Mouse (Mus musculus) limb, embryonic 11.5 days (tissue): ENCODE data around the gene Bicral. TPM values are rescaled to one million over a fixed set of nuclear protein-coding genes. Genes with fewer than 3 reads are reported as not detected.
"Not testable (repeated sequence)": the region's sequence is repeated elsewhere in the genome, so short reads cannot be mapped to it uniquely, and the experiment has no call there.

ENCODE experiments used
- ATAC-seq: fragments of 200-750 bp; cut with Nextera tagmentation; 2 replicates; pipeline ENCODE4 v1.8.0; 2017; ENCODE audit warnings: low read depth; ENCODE audit not compliant: insufficient number of reproducible peaks, low FRiP score, low TSS enrichment
- DNase-seq: peaks from one replicate; pipeline ENCODE4 v3.0.0-alpha.2; 2015; ENCODE audit warnings: low spot score
- H3K27ac ChIP-seq: fragments of 300-500 bp; sonication (generic); replicated peaks from 2 replicates; pipeline ENCODE4 v1.5.1; 2014; ENCODE audit warnings: low read depth, mild to moderate bottlenecking, low read length
- H3K27me3 ChIP-seq: fragments of 300-500 bp; sonication (generic); 2 replicates; pipeline ENCODE4 v1.6.1; 2014; ENCODE audit warnings: mild to moderate bottlenecking, low read length, mixed read lengths; ENCODE audit not compliant: control insufficient read depth, insufficient read depth
- H3K36me3 ChIP-seq: fragments of 300-500 bp; sonication (generic); 2 replicates; pipeline ENCODE4 v1.6.1; 2014; ENCODE audit warnings: mild to moderate bottlenecking, low read length, moderate library complexity, mixed read lengths; ENCODE audit not compliant: control insufficient read depth, insufficient read depth
- H3K4me1 ChIP-seq: fragments of 300-500 bp; sonication (generic); 2 replicates; pipeline ENCODE4 v1.6.1; 2014; ENCODE audit warnings: low read length, mixed read lengths; ENCODE audit not compliant: control insufficient read depth, insufficient read depth
- H3K4me2 ChIP-seq: fragments of 300-500 bp; sonication (generic); 2 replicates; pipeline ENCODE4 v1.6.1; 2014; ENCODE audit warnings: low read depth, mild to moderate bottlenecking, moderate library complexity; ENCODE audit not compliant: severe bottlenecking
- H3K4me3 ChIP-seq: fragments of 300-500 bp; sonication (generic); 2 replicates; pipeline ENCODE4 v1.5.1; 2014; ENCODE audit warnings: low read depth, low read length
- H3K9ac ChIP-seq: fragments of 300-500 bp; sonication (generic); 2 replicates; pipeline ENCODE4 v1.6.1; 2014; ENCODE audit warnings: mild to moderate bottlenecking, low read length
- H3K9me3 ChIP-seq: fragments of 300-500 bp; sonication (generic); 2 replicates; pipeline ENCODE4 v1.6.1; 2016; ENCODE audit warnings: low read length; ENCODE audit not compliant: control insufficient read depth
- WGBS: fragments of 180-500 bp; shearing (Covaris S2); extraction: QIAGEN DNeasy Blood & Tissue Kit; methylation state at CpG from one replicate; pipeline ENCODE4 v1.1.7; 2014; 5-methylcytosine and 5-hydroxymethylcytosine counted together
- polyA plus RNA-seq: library from polyadenylated mRNA; unstranded; fragments of >200 nt; fragmentation: Nextera tagmentation; extraction: Ambion mirVana; gene quantifications from 2 replicates; pipeline ENCODE4 v1.2.1, GENCODE M21; 2014

Gene Bicral
- polyA plus RNA-seq, 1 experiment from 2014 or later, result 4.6 TPM

DNA sequence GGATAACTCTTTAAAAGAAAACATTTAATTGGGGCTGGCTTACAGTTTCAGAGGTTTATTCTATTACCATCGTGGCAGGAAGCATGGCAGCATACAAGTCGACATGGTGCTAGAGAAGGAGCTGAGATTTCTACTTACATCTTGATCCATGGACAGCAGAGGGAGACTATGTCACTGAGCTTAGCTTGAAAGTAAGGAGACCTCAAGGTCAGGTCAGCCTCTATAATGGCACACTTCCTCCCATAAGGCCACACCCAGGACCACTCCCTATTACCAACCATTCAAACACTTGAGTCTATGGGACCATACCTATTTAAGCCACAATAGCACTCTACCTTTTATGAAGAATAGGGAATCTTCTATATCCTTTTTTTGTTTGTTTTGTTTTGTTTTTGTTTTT is 65.3 kb downstream of the Bicral start:
- no peaks in the 10 kb centered on the region for H3K9me3 ChIP-seq
- H3K27me3 ChIP-seq, result no peaks in the 10 kb centered on the region
- no peak overlapping the region for H3K27ac ChIP-seq
- no peaks in the 10 kb centered on the region for H3K36me3 ChIP-seq
- H3K9ac ChIP-seq, result no peak overlapping the region
- H3K4me2 ChIP-seq, result no peak overlapping the region
- no peak for DNase-seq
- ATAC-seq, result no peak
- WGBS, result 77% methylated on average over 2 of the region's 2 CpGs
- no peaks in the 10 kb centered on the region for H3K4me1 ChIP-seq
- H3K4me3 ChIP-seq, result no peak overlapping the region

GRCm38 (mm10) chr17:46787974-46788373 is 70.3 kb downstream of the Bicral start:
- DNase-seq, H3K4me3 ChIP-seq, H3K9ac ChIP-seq, H3K4me2 ChIP-seq, H3K36me3 ChIP-seq, H3K4me1 ChIP-seq, H3K27me3 ChIP-seq, H3K9me3 ChIP-seq, H3K27ac ChIP-seq, ATAC-seq: not testable (repeated sequence)
- 62% methylated on average over 2 of the region's 2 CpGs for WGBS

DNA sequence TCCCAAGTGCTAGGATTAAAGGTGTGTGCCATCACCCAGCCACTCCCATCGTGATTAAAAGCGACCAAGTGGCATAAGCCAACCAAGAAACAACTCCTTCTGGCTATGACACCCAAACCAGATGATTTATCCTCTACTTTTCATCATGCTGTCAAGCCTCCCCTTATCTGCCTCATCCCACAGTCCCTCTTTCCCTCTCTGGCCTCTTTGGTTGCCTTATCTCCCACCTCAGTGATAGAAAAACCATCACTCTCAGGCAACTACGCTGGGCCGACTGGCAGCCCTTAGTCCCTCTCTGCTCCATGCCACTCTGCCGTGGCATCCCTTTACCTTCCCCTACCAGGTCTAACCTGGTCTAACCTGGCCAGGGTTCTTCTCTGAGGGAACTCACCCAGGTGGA is 71.3 kb downstream of the Bicral start:
- Histone ChIP-seq H3K9me3 (no peaks in the 10 kb centered on the region), H3K27ac (no peak overlapping the region), H3K36me3 (no peaks in the 10 kb centered on the region), H3K4me1 (no peaks in the 10 kb centered on the region), H3K4me2 (no peak overlapping the region), H3K9ac (no peak overlapping the region), H3K27me3 (no peaks in the 10 kb centered on the region), H3K4me3 (no peak overlapping the region)
- DNase-seq, result no peak
- ATAC-seq, result no peak
- 91% methylated on average over 5 of the region's 5 CpGs for WGBS

GRCm38 (mm10) chr17:46783222-46783565 is 75.1 kb downstream of the Bicral start:
- ATAC-seq, result no peak; the same call in 1 of the 2 replicates
- no peak overlapping the region for H3K27ac ChIP-seq
- WGBS, result 78% methylated on average over 2 of the region's 2 CpGs

DNA sequence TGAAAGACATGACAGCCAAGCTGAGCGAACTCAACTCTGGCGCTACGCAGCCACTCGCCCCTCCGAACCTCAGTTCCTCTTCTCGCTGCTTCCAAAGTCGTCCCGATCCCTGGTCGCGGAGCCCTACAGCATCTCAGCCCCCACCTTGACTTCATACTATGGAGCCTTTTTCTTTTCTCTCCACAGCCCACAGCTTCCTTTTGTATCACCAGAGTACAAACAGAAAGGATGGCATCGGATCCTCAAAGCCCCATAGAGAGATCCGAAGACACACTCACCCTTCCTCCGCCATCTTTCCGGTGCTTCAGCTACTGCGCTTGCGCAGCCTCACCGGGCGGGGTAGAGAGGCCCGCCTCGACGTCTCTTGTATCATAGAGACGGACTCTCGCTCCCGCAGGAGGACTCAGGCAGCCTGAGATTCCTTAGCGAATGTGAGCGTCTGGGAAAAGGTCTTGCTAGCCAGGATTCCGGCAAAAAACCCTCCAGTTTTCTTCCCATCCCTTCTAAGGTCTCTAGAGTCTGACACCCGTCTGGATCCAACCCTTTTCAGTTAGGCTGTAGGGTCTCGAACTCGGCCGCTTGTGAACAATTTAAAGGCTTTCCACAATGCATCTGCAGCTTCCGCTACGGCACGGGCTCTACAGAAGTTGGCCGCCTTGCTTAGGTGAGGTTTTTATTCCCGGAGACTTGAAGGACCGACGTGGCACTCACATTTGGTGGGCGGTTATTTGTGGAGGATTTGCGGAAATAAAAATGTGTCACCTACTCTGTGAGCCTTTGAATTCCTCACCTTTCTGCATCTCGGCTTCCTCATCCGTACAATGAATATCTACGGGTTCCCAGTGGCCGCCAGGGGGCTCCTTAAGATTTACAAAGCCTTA is 75.7 kb downstream of the Bicral start, which contains the start of gene Rpl7l1:
TSS of gene Rpl7l1 (minus strand) at position 332 of the 881 bp plus-strand sequence.
- H3K27ac ChIP-seq, result peak within 1 kb of the TSS; percentile 81
- under 1% methylated on average over 44 of the region's 44 CpGs for WGBS

More at GRCm38 (mm10) chr17:46783222-46783565, 75.1 kb downstream of the Bicral start:
- no peak for DNase-seq
- no peak overlapping the region; the same call in 1 of the 2 replicates for H3K4me2 ChIP-seq
- H3K9ac ChIP-seq, result no peak overlapping the region
- H3K9me3 ChIP-seq, result no peaks in the 10 kb centered on the region
- peaks cover 22% of the 10 kb centered on the region for H3K36me3 ChIP-seq
- peak overlapping the region; percentile 76 for H3K4me3 ChIP-seq
- no peaks in the 10 kb centered on the region for H3K27me3 ChIP-seq
- no peaks in the 10 kb centered on the region for H3K4me1 ChIP-seq

GRCm38 (mm10) chr17:46781876-46782275 is 76.4 kb downstream of the Bicral start:
- H3K27me3 ChIP-seq, result no peaks in the 10 kb centered on the region
- no peaks in the 10 kb centered on the region for H3K4me1 ChIP-seq
- no peak for ATAC-seq
- H3K9ac ChIP-seq, result peak overlapping the region; percentile 81
- peak overlapping the region; percentile 81 for H3K27ac ChIP-seq
- WGBS, result 7% methylated on average over 11 of the region's 11 CpGs
- H3K4me3 ChIP-seq, result peak overlapping the region; percentile 76
- no peaks in the 10 kb centered on the region for H3K9me3 ChIP-seq
- no peak for DNase-seq
- H3K4me2 ChIP-seq, result peak overlapping the region; percentile 72
- peaks cover 30% of the 10 kb centered on the region for H3K36me3 ChIP-seq

More for the DNA sequence above, 75.7 kb downstream of the Bicral start, which contains the start of gene Rpl7l1:
- Histone ChIP-seq H3K36me3 (peaks cover 27% of the 10 kb centered on the region), H3K4me3 (peak within 1 kb of the TSS; percentile 76), H3K4me2 (peak within 1 kb of the TSS; percentile 72), H3K9me3 (no peaks in the 10 kb centered on the region), H3K9ac (peak within 1 kb of the TSS; percentile 81), H3K27me3 (no peaks in the 10 kb centered on the region), H3K4me1 (no peaks in the 10 kb centered on the region)
- ATAC-seq (peak; percentile 83), DNase-seq (peak; percentile 95)

GRCm38 (mm10) chr17:46776087-46776486 is 82.2 kb downstream of the Bicral start:
- Histone ChIP-seq H3K27ac (no peak overlapping the region), H3K9me3 (no peaks in the 10 kb centered on the region), H3K4me1 (0 out of 2 replicates have a peak, but pooled peaks cover 6% of the 10 kb centered on the region), H3K4me3 (no peak overlapping the region), H3K4me2 (no peak overlapping the region), H3K27me3 (no peaks in the 10 kb centered on the region), H3K36me3 (peaks cover 38% of the 10 kb centered on the region), H3K9ac (no peak overlapping the region)
- DNase-seq, result no peak
- no peak for ATAC-seq
- WGBS, result 84% methylated on average over 3 of the region's 3 CpGs

GRCm38 (mm10) chr17:46775070-46775469 is 83.2 kb downstream of the Bicral start:
- no peak for DNase-seq
- no peaks in the 10 kb centered on the region for H3K27me3 ChIP-seq
- H3K36me3 ChIP-seq, result peaks cover 33% of the 10 kb centered on the region
- H3K4me1 ChIP-seq, result 0 out of 2 replicates have a peak, but pooled peaks cover 6% of the 10 kb centered on the region
- no peak overlapping the region for H3K27ac ChIP-seq
- no peaks in the 10 kb centered on the region for H3K9me3 ChIP-seq
- no peak overlapping the region for H3K4me3 ChIP-seq
- H3K4me2 ChIP-seq, result no peak overlapping the region
- no peak overlapping the region for H3K9ac ChIP-seq
- no peak for ATAC-seq
- 95% methylated on average over 9 of the region's 9 CpGs for WGBS
